Mouse (Mus musculus) MEL (cell line): ENCODE results near the gene Atl2.

Experiments used
- E2F4 ChIP-seq: IDR thresholded peaks from 2 replicates; pipeline ENCODE4 v1.6.1; 2011; ENCODE audit warnings: low read depth, low read length, improper control_type of control experiment, borderline replicate concordance
- RAD21 ChIP-seq: IDR thresholded peaks from 2 replicates; pipeline ENCODE4 v1.6.1; 2011; ENCODE audit warnings: mild to moderate bottlenecking, low read depth, low read length, improper control_type of control experiment

GRCm38 (mm10) chr17:79887926-79888325 lies 8.0 kb downstream of the Atl2 start:
- TF ChIP-seq E2F4 (no peak), RAD21 (no peak)
